Mouse (Mus musculus): ENCODE results near the gene Syn3. TPM values are rescaled to one million over a fixed set of nuclear protein-coding genes. Genes with fewer than 3 reads are reported as not detected.

The Syn3 gene
- total RNA-seq (2015) (not detected in 2 replicates), total RNA-seq (2017) (not detected in 2 replicates)

GRCm38 (mm10) chr10:86498673-86499391, at the start of gene Syn3:
Syn3 (minus strand) TSS chr10:86498896.
- peak; percentile 88 for ATAC-seq (ENCODE audit: poor library complexity, severe bottlenecking)

DNA sequence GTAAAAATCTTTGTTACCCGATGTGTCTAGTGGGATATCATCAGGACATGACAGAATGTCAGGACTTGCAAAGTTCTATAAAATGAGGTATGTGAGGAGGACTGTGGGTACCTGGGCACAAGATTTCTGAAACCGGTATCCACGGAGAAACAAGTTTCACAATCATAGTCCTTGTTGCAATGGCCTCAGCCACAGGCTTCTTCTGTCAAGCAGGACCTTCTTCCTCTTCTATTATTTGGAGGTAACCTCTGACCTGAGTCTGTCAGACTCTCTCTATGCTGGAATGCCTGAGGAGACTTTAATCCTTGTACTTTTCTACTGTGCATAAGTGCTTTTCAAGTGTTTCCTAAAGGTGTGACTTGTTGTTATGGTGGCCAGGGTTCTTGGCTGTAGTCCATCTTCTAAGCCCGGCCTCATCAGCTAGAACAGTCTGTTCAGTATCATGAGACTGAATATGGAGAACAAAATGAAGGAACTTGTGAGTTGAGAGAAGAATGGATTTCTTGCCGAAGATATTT, 27.7 kb upstream of the Syn3 start:
- ATAC-seq (ENCODE audit: poor library complexity, severe bottlenecking) = peak; percentile 87

GRCm38 (mm10) chr10:86513801-86514200, 15.1 kb upstream of the Syn3 start:
- no peak for ATAC-seq (ENCODE audit: poor library complexity, severe bottlenecking)

- ATAC-seq (ENCODE audit: poor library complexity, severe bottlenecking) = no peak
Measured at GRCm38 (mm10) chr10:86510941-86511340, 12.2 kb upstream of the Syn3 start.

- no peak for ATAC-seq (ENCODE audit: poor library complexity, severe bottlenecking)
Measured at GRCm38 (mm10) chr10:86502063-86502462, 3.4 kb upstream of the Syn3 start.

DNA sequence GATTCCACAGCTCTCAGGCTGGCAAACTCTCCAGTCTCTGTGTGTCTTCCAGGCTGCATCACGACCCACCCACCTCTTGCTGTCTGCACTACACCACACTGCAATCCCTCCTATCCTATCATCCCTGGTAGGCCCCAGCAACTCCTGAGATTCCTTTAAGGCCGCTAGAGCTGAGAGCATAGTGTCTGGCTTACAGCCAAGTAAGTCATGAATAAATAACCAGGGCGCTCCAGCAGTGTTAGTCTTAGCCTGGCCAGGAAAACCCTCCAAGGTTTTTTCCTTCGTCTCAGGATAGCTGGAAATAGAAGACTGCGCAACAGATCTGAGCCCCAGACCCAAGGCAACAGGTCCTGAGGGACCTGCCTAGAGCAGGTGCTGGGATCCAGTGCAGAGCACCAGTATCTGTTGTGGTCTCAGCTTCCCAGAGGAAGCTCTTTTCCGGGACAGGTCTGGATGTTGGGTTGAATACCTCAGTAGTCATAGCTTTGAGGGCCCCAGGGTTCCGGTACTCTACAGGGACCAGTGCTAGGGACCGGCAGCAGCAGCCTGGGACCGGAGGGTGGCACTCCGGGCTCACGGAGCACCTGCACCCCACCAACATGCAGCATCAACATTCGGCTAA, 534 bp downstream of the Syn3 start:
- no peak for ATAC-seq (ENCODE audit: poor library complexity, severe bottlenecking)

GRCm38 (mm10) chr10:86495851-86496250, 2.8 kb downstream of the Syn3 start:
- no peak for ATAC-seq (ENCODE audit: poor library complexity, severe bottlenecking)

DNA sequence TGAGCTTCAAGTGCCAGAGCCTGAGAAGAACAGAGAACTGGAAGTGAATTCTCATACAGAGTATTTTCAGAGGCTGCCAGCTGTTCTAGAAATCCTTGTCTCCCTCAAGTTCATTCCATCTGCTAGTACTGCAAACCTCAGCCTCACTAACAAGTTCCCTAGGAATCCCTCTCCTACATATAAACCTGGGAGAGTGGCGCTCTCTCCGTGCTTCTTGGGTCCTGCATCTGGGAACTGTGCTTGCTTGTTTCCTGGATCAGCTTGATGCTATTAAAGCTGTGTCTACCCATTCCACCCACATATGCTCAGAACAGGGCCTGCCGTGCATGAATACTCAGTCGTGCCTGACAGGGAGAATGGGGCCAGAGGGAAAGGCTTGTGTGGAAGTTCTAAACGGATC, 5.6 kb downstream of the Syn3 start:
- no peak for ATAC-seq (ENCODE audit: poor library complexity, severe bottlenecking)

- ATAC-seq (ENCODE audit: poor library complexity, severe bottlenecking) = no peak
Measured at GRCm38 (mm10) chr10:86492089-86492907, 6.4 kb downstream of the Syn3 start.

DNA sequence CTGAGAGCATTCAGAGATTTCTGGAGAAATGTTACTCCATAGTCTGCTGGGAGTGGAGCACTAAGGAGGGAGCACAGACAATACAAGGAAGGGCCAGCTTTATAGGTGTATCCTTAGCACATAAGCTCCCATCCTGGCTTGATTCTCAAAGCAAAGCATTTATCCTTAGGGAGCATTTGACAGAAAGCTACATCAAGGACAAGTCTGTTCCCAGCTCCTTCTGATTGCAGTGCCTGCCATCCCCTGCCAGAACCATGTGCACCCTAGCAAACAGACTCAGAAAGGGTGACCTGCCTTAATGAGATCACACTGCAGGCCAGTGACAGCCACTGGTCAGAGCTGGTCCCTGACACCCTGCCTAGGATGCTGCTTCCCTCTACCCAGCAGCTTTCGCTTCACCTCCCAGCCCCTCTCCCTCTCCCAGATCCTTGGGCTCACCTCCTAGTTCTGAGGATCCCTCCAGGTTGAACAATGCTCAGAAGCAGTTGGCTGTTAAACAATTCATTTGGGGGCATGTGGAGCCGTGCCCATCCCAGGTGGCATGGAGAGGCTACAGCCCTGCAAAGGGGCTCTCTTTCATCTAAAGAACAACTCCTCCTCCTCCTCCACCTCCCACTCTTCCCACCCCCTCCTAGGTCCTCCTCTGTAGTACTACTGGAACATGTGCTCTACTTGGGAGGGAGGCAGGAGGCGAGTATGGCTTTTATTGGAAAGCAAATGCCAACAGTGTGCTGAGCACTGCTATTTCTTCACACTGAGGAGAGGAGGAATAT, 7.2 kb downstream of the Syn3 start:
- ATAC-seq (ENCODE audit: poor library complexity, severe bottlenecking) = no peak

DNA sequence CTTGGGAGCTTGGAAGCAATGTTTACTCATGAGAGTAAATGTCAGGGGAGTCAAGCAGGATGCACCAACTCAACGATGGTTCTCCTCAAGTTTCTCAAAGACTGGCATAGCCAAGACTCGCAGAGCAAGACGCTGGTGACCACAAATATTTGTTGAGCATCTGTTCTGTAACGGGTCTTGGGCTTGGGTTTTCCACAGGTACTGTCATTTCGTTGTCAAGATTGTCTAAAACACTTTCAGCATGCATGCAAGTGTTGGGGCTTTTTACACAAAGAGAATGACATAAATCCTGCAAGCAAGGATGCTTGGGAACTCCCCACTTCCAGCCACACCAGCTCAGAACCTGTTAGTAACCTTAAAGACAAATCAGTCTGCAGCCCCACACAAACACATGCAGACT, 10.2 kb downstream of the Syn3 start:
- no peak for ATAC-seq (ENCODE audit: poor library complexity, severe bottlenecking)

DNA sequence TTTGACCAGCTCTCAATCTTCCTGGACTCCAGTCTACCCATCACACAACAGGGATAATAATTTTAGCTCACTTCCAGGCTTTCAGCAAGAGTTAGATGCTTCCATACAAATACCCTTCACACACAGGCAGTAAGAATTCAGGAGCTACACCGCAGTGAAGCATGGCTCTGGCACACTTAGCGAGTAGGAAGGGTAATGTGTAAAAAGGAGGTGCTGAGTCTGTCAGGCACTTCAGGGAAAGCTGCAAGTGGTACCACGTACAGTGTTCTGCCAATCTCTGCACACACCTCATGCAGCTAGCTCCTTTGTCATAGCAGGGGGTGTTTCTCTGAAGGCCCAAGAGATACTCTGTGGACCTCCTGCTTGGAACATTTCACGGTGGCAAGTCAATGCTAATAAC, 12.7 kb downstream of the Syn3 start:
- no peak for ATAC-seq (ENCODE audit: poor library complexity, severe bottlenecking)

- no peak for ATAC-seq (ENCODE audit: poor library complexity, severe bottlenecking)
Measured at GRCm38 (mm10) chr10:86483968-86484367, 14.7 kb downstream of the Syn3 start.

DNA sequence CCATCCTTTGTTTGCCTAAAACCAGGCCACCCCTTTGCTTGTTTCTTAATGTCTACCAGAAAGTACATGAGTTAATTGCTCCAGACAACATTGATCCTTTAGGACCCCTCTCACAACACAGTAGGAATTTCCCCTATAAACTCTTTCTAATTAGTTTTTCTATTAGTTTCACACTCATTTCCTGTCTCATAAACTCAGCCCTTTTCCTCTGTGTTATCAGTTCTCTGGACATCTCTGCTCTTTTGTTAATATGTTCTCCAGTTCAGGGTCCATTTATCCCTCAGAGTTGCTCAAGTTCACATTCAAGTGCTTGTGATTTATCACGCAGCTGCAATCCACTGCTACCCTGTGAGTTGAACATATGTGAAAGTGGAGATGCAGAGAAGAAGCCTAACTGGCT, 16.2 kb downstream of the Syn3 start:
- ATAC-seq (ENCODE audit: poor library complexity, severe bottlenecking) = no peak

GRCm38 (mm10) chr10:86480711-86481110, 18.0 kb downstream of the Syn3 start:
- ATAC-seq (ENCODE audit: poor library complexity, severe bottlenecking) = no peak

GRCm38 (mm10) chr10:86479718-86480121, 19.0 kb downstream of the Syn3 start:
- ATAC-seq (ENCODE audit: poor library complexity, severe bottlenecking) = no peak

DNA sequence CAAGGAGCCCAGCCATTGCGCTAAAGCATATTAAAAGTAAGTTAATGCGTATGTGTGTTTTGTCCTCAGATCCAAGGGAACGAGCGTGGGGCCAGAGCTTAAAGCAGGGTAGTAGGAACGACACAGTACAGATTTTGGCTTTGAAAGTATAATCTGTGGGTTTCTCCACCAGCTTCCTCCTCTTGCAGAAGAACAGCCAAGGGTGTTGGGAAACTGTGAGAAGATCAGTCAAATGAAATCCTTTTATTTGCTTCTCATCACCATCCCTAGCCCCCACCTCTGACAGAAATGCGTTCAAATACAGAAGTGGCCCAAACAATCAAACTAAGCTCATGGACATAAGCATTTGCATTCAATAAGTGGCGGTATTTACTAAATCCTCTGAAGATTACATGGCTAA, 22.0 kb downstream of the Syn3 start:
- 0 out of 2 replicates have a peak, but pooled peaks have one; percentile 28 for ATAC-seq (ENCODE audit: poor library complexity, severe bottlenecking)

DNA sequence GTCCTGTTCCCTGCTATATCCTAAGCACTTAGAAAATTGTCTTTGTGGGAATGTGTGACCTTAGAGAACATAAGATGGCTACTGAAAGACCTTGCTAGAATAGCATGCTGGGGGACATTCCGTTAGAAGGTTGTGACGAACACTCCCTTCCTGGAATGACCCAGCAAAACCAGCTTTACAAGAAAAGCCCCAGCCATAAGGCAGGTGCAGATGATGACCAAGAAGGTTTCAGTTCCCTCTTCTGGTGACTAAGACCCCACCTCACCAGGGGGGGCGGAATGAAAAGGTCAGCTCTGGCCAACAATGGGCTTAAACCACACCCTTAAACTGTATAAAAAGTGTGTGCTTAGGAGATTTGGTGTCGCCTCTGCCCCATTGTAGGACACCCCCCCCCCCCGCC, 23.4 kb downstream of the Syn3 start:
- ATAC-seq (ENCODE audit: poor library complexity, severe bottlenecking) = no peak

- ATAC-seq (ENCODE audit: poor library complexity, severe bottlenecking) = no peak
Measured at GRCm38 (mm10) chr10:86474176-86475154, 24.2 kb downstream of the Syn3 start.
